Mouse (Mus musculus) ovary, postnatal 14 days (tissue): ENCODE data around the gene D130043K22Rik.

Experiments
- DNase-seq: peaks from one replicate; pipeline ENCODE4 v3.0.0; 2022; ENCODE audit warnings: low spot score

Gene D130043K22Rik

DNA sequence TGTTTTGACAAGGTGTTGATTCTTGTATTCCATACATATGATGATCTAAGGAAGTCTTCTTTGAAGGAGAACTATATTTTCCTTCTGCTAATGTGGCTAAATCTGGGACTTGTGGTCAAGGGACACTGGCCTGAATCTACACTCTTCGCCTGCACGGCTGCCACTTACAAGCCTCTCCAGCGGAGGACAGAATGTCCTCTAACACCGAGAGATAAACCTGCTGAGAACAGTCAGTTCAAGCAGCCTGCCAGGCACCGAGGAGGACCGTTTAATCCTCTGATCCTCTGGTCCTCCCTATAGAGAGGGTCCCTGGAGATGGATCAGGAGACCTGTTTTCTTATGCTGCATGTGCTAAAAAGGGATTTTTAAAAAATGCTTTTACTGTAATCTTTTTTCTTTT, 58.5 kb downstream of the D130043K22Rik start:
- no peak for DNase-seq

GRCm38 (mm10) chr13:24905422-24905821, 60.5 kb downstream of the D130043K22Rik start:
- DNase-seq, result no peak

GRCm38 (mm10) chr13:24906831-24907570, 62.1 kb downstream of the D130043K22Rik start:
- no peak for DNase-seq

DNA sequence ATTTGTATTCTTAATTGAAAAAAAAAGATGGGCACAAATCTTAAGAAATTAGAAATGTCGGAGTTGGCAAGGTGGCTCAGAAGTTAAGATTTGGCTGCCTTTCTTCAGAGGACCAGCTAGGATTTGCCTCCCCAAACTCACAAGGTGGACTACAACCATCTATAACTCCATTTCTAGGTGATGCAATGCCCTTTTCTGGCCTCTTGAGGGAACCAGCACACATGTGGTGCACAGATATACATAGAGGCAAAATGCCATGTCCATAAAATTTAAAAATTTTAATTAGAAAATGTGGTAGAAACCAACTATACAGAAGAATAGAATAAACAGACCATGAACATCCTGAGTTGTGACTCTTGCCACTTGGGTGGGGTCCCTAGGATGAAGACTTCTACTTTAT, 64.2 kb downstream of the D130043K22Rik start:
- DNase-seq, result no peak

DNA sequence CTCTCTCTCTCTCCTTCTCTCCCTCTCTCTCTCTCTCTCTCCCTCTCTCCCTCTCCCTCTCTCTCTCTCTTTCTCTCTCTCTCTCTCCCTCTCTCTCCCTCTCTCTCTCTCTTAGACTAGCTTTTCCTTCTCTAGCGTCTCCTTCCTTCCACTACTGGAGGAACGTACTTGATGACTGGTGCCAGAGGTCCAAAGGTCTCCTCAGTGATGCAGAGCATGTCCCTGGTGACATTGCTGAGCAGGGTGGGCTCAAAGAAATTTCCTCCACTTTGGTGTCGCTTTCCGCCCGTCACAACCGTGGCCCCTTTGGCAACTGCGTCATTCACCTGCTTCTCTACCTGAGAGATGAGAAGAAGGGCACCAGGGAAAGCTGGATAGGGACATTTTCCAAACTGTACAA, 68.6 kb downstream of the D130043K22Rik start:
- DNase-seq, result no peak

DNA sequence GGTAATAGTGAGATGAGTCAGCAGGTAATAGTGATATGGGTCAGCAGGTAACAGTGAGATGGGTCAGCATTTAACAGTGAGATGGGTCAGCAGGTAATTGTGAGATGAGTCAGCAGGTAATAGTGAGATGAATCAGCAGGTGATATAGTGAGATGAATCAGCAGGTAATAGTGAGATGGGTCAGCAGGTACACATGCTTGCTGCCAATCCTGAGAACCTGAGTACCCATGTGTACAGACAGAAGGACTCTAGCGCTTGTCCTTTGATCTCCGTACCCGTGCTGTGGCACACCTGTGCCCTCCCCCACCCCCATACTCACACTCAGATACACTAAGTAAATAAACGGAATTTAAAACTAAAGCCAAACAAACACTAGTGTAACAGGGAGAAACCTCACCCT, 70.0 kb downstream of the D130043K22Rik start:
- DNase-seq, result no peak

DNA sequence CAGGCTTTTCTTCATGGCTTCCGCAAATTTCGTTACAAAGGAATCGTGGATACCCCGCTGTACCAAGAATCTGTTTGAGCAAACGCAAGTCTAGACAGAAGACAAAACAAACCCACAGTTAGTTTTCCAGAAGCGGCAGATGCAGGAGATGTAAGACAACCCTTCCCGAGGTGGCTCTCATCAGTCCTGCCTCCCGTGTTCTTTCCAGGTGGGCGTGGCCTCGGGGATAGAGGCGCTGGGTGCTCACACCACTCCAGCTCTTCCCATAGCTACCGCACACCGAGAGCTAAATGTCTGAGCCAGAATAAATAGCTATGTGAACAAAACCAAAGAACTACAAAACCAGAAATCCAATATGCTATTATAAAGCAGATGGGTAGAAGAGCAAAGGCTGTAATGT, 70.9 kb downstream of the D130043K22Rik start:
- DNase-seq, result no peak

- peak; percentile 21 for DNase-seq
These were observed 75.5 kb downstream of the D130043K22Rik start for GRCm38 (mm10) chr13:24920333-24920977.

- no peak for DNase-seq
These were observed 76.3 kb downstream of the D130043K22Rik start for GRCm38 (mm10) chr13:24921281-24921680.

- no peak for DNase-seq
These were observed 79.1 kb downstream of the D130043K22Rik start for GRCm38 (mm10) chr13:24923991-24924390.

DNA sequence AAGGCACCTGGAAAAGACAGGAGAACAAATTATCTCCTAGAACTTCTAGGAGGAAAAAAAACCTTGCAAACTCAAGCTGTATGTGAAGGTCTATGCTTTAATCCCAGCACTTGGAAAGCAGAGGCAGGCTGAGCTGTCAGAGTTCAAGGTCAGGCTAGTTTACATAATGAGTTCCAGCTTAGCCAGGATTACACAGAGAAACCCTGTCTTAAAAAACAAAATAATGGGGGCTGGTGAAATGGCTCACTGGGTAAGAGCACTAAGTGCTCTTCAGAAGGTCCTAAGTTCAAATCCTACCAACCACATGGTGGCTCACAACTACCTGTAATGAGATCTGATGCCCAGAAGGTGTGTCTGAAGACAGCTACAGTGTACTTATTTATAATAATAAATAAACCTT, 85.7 kb downstream of the D130043K22Rik start:
- DNase-seq, result no peak

GRCm38 (mm10) chr13:24933199-24933598, 88.3 kb downstream of the D130043K22Rik start:
- no peak for DNase-seq

DNA sequence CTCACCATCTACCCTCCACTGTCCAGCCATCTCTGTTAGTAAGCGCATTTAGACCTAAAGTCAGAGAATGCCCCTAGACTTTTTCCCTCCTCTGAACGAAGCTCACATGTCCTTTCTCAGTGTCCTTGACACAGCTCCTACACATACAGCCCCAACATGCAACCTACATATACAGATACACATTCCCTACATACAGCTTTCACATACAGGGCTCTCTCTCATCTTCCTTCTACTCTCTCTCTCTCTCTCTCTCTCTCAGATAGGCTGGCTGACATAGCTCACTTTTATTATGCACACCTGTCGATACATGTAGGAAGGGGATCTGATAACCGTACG, 91.8 kb downstream of the D130043K22Rik start:
- no peak for DNase-seq

GRCm38 (mm10) chr13:24937108-24937838, 92.3 kb downstream of the D130043K22Rik start, which contains the start of gene Aldh5a1:
Aldh5a1 (minus strand) TSS chr13:24937661.
- peak; percentile 58 for DNase-seq

DNA sequence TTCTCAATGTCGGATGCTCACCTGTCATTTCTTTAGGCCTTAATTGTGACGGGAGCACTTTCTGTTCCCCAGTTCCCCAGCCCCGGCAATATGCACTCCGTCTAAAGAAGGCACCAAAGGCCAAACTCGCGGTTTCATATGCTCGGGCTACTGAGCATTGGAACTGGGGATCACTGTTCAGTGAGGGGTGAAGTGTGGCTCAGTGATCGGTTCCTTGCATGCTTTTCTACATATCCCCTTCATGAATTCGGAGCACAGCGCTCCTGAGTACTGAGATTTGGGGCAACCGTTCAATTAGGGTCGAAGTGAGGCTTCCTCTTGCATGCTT, 92.9 kb downstream of the D130043K22Rik start:
- peak; percentile 31 for DNase-seq

DNA sequence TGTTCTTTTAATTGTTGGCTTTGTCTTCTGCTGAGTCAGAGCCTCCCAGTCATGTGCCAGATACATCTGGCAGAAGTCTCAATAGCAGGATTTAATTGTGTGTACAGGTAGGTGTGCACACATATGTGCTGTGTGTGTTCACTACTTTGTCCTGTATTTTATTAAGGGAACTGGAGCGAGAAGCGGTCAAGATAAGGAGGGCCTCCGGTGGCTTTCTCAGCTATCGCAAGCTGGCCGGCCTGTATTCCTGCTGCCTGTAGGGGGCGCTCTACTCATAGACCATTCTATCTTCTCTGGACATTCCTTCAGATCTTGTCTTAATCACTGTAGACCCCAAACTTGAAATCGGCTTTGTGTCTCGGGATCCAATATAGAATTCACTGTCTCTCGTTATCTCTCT, 93.7 kb downstream of the D130043K22Rik start:
- DNase-seq, result peak; percentile 71

- DNase-seq, result no peak
These were observed 94.5 kb downstream of the D130043K22Rik start for GRCm38 (mm10) chr13:24939472-24939871.

DNA sequence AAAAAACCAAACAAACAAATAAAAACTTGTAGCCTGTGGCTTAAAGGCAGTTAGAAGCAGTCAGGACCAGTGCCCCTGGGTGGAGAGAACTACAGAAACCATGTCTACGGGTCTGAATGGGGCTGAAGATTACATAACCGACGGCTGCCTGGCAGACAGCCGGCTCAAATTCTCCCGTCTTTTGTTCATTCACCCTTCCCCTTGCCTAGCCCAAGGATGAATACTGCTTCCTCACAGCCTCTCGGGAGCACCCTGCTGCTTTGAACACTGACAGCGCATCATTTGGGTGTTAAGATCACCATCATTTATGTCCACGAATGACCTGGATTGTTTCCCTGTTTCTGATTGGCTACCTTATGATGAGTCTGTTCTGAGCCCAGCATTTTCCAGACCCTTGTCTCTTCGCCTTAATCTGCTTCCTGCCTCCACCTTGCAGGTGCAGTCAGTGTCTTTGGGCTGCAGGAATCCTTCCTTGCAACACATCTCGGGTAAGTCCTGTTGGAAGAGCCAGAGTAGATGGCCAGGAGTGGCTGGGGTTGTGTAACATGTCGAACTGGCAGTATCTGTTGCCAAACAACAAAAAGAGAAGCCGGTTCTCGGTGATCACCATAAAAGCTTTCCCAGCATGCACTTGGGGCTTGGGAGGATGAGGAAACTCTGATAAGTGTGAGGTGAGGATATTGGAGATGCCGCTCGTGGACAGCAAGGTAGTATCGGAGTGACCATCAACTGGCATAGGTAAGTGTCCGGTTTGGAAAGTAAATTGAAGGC, 97.8 kb downstream of the D130043K22Rik start, which contains the start of gene Gpld1:
Gpld1 (plus strand) TSS at position 641 of the 771 bp plus-strand sequence.
- no peak for DNase-seq

DNA sequence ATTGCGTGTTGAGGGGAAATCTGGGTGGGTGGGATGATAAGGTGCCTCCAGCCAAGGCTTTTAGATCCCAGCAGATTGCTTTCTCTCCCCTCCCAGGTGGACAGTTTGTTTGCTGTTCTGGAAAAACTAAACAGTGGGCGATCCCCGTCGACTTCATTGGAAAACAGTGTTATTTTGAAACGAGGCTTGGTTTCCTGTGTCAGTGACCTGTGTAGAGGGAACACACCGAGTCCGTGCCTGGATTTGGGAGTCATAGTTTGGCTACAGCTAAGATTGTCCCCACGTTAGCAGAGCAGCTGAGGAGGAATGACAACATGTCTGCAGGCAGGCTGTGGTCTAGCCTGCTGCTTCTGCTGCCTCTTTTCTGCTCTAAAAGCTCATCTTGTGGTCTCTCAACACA, 98.4 kb downstream of the D130043K22Rik start:
- no peak for DNase-seq

DNA sequence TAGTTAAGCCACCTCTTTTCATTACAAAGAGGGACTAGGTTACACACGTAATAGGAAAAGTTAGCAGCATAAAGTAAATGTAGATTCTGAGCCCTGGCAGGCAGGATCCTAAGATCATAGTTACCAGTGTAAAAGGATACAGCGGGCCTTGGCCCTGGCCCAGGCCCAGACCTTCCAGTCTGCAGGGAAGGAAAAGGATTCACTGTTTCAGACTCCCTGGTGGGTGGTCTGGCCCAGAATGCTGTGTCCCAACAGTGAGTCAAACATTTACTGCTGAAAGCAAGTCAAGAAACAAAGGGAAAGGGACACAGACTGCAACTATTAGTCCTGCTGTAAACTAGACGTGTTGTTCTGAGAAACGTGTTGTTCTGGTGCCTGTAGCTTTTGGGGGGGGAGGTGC, 100.6 kb downstream of the D130043K22Rik start:
- DNase-seq, result no peak

- no peak for DNase-seq
These were observed 102.2 kb downstream of the D130043K22Rik start for GRCm38 (mm10) chr13:24947158-24947557.

DNA sequence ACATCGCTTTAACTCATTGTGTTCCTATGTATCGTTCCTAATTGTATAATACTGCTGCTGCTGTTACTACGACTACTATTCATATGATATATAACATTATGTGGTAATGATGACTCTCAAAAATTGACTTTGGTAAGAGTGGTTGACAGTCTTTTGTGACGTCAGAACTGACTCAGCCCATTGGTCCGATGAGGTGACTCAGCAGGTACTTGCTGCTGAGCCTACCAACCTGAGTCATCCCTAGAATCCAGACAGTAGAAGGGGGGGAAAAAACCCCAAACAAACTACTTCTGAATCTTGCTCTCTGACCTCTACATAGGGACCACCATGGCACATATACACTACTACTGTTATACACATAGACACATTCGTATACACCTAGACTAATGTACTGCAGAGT, 103.9 kb downstream of the D130043K22Rik start:
- no peak for DNase-seq
